Mouse (Mus musculus) liver, adult 2 months (tissue): Measurements from ENCODE around the gene Sphk2. TPM values are rescaled to one million over a fixed set of nuclear protein-coding genes. Genes with fewer than 3 reads are reported as not detected.

Experiments
- DNase-seq: peaks from one replicate; pipeline ENCODE4 v3.0.0-alpha.2; 2011; ENCODE audit warnings: low read depth, low spot score; ENCODE audit errors: extremely low read depth
- H3K27ac ChIP-seq: fragments of 200-500 bp; replicated peaks from 2 replicates; pipeline ENCODE4 v1.5.1; 2012; ENCODE audit warnings: low read depth, mild to moderate bottlenecking, control low read depth, inconsistent platforms, low read length; ENCODE audit not compliant: insufficient read depth
- H3K27me3 ChIP-seq: fragments of 200-500 bp; 2 replicates; pipeline ENCODE4 v1.6.1; 2012; ENCODE audit warnings: mild to moderate bottlenecking, moderate library complexity, low read length, inconsistent platforms; ENCODE audit not compliant: control insufficient read depth, insufficient read depth
- H3K36me3 ChIP-seq: fragments of 200-500 bp; 2 replicates; pipeline ENCODE4 v1.6.1; 2012; ENCODE audit warnings: low read length, inconsistent platforms; ENCODE audit not compliant: control insufficient read depth, insufficient read depth
- H3K4me1 ChIP-seq: fragments of 200-500 bp; 2 replicates; pipeline ENCODE4 v1.6.1; 2011; ENCODE audit warnings: low read length; ENCODE audit not compliant: control insufficient read depth, insufficient read depth
- H3K4me3 ChIP-seq: fragments of 200-500 bp; 2 replicates; pipeline ENCODE4 v1.5.1; 2011; ENCODE audit warnings: low read depth, mild to moderate bottlenecking, control low read depth, low read length, moderate library complexity; ENCODE audit not compliant: insufficient read depth
- H3K79me2 ChIP-seq: fragments of 200-500 bp; 2 replicates; pipeline ENCODE4 v1.6.1; 2012; ENCODE audit warnings: inconsistent platforms, mild to moderate bottlenecking, low read length, moderate library complexity; ENCODE audit not compliant: control insufficient read depth, insufficient read depth
- H3K9ac ChIP-seq: fragments of 200-500 bp; 2 replicates; pipeline ENCODE4 v1.6.1; 2012; ENCODE audit warnings: low read depth, mild to moderate bottlenecking, control low read depth, inconsistent platforms, low read length
- CTCF ChIP-seq: fragments of 200-500 bp; IDR thresholded peaks from 2 replicates; pipeline ENCODE4 v1.5.1; 2011; ENCODE audit warnings: low read depth, low read length, control low read depth
- POLR2A ChIP-seq: fragments of 200-500 bp; IDR thresholded peaks from 2 replicates; pipeline ENCODE4 v1.6.1; 2011; ENCODE audit warnings: low read length, control low read depth; ENCODE audit not compliant: insufficient read depth; ENCODE audit errors: extremely low read depth
- whole genome bisulfite sequencing: fragments of 180-500 bp; shearing (Covaris S2); methylation state at CpG from one replicate; pipeline ENCODE4 v1.1.7; 2018; 5-methylcytosine and 5-hydroxymethylcytosine counted together
- polyA plus RNA-seq: library from polyadenylated mRNA; depleted of rRNA; stranded (reverse); fragments of >200 nt; gene quantifications from 2 replicates; pipeline ENCODE4 v1.2.3, GENCODE M21; 2012
- total RNA-seq: library from RNA; depleted of rRNA; stranded (reverse); fragments of >200 nt; gene quantifications from 2 replicates; pipeline ENCODE4 v1.2.3, GENCODE M21; 2014

The Sphk2 gene
- total and polyA plus RNA-seq, 2 experiments = 13.4 to 80.1 TPM

DNA sequence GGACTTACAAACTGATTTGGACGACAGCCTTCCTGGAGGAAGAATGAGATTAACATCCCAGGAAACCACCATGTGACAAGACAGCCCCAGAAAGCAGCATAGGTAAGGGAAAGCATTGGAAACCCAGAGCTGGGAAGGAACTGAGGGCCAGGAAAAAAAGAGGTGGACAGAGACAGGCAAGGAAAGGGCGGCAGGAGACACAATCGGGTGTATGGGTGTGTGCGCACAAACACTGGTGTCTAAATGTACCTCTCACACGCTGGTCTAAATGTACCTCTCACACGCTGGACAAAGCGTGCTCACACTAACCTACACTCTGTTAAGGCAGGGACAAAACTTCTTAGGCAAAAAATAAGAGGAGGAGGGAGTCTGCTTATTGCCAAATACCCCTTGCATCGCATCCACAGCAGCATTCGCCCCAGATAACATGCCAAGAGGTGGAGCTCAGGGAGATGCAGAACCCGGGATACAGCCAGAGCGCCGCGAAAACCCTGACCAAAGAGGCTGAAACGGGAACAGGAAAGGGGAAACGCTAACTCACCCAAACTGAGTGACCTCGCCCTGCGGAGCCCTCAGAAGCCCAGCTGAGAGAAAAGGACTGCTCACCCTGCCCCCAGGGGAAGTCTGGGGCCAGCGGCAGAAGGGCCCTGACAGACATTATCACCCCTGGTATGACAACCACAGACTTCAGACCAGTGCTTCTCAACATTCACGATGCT, 1.9 kb downstream of the Sphk2 start:
- no peak for DNase-seq
- TF ChIP-seq POLR2A (no peak), CTCF (no peak)
- H3K27ac ChIP-seq = peak overlapping the region; percentile 33
- no peaks in the 10 kb centered on the region for H3K27me3 ChIP-seq
- no peak overlapping the region; the same call in 1 of the 2 replicates for H3K4me3 ChIP-seq
- 70% methylated on average over 19 of the region's 19 CpGs for WGBS
- peaks cover 5% of the 10 kb centered on the region; the same call in 1 of the 2 replicates for H3K79me2 ChIP-seq
- H3K9ac ChIP-seq = no peak overlapping the region
- H3K4me1 ChIP-seq = peaks cover 34% of the 10 kb centered on the region
- H3K36me3 ChIP-seq = peaks cover 7% of the 10 kb centered on the region

DNA sequence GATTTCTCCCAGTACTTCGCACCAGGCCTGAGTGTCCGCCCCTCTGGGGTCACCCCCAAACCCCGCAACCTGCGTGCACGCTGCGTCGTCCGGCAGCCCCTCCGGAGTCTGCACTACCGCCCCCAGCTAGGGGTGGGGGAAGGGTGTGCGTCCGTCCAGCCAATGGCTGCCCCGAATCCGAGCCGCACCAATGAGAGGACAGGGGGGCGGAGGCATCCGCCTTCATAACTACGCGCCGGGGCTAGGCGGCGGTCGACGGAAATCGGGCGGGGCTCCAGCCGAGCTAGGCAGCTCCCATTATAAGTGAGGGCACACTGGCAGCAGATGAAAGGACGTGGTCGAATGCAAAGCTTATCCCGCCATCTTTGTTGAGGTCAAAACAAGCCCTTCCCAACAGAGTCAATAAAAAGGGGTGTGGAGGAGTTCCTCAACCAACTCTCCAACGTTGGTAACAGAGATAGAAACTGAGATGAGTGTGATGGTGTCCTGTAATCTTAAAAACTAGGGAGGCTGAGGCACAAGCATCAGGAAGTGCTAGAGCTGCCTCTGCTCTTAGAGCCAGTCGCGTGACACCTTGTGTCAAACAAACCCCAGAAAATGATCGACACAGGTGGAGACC, 2.6 kb downstream of the Sphk2 start, which contains the start of gene Rpl18:
Rpl18 (plus strand) TSS at position 368 of the 619 bp plus-strand sequence.
- H3K79me2 ChIP-seq = peaks cover 5% of the 10 kb centered on the region; the same call in 1 of the 2 replicates
- H3K36me3 ChIP-seq = peaks cover 7% of the 10 kb centered on the region
- TF ChIP-seq POLR2A (peak; percentile 90), CTCF (no peak)
- H3K27ac ChIP-seq = peak within 1 kb of the TSS; percentile 98
- DNase-seq = peak; percentile 92
- WGBS = 5% methylated on average over 34 of the region's 34 CpGs
- peak within 1 kb of the TSS; percentile 92 for H3K9ac ChIP-seq
- H3K27me3 ChIP-seq = no peaks in the 10 kb centered on the region
- H3K4me3 ChIP-seq = peak within 1 kb of the TSS; percentile 93
- peaks cover 34% of the 10 kb centered on the region for H3K4me1 ChIP-seq

GRCm38 (mm10) chr7:45714630-45715089, 3.1 kb downstream of the Sphk2 start:
- TF ChIP-seq POLR2A = no peak
- TF ChIP-seq CTCF = no peak
- WGBS = 3% methylated on average over 14 of the region's 14 CpGs
- peak; percentile 76 for DNase-seq
- Histone ChIP-seq H3K4me3 (peak overlapping the region; percentile 93), H3K4me1 (peaks cover 35% of the 10 kb centered on the region), H3K27ac (peak overlapping the region; percentile 98), H3K79me2 (peaks cover 5% of the 10 kb centered on the region; the same call in 1 of the 2 replicates), H3K36me3 (peaks cover 6% of the 10 kb centered on the region), H3K27me3 (no peaks in the 10 kb centered on the region), H3K9ac (peak overlapping the region; percentile 92)

GRCm38 (mm10) chr7:45713881-45714520, 3.8 kb downstream of the Sphk2 start:
- 27% methylated on average over 6 of the region's 6 CpGs for WGBS
- Histone ChIP-seq H3K27ac (peak overlapping the region; percentile 98), H3K36me3 (peaks cover 5% of the 10 kb centered on the region; the same call in 1 of the 2 replicates), H3K9ac (peak overlapping the region; percentile 92), H3K79me2 (peaks cover 5% of the 10 kb centered on the region; the same call in 1 of the 2 replicates), H3K27me3 (no peaks in the 10 kb centered on the region), H3K4me1 (peaks cover 37% of the 10 kb centered on the region), H3K4me3 (peak overlapping the region; percentile 93)
- TF ChIP-seq CTCF = no peak
- 0 out of 2 replicates have a peak, but pooled peaks have one; percentile 11 for TF ChIP-seq POLR2A
- DNase-seq = peak; percentile 96

DNA sequence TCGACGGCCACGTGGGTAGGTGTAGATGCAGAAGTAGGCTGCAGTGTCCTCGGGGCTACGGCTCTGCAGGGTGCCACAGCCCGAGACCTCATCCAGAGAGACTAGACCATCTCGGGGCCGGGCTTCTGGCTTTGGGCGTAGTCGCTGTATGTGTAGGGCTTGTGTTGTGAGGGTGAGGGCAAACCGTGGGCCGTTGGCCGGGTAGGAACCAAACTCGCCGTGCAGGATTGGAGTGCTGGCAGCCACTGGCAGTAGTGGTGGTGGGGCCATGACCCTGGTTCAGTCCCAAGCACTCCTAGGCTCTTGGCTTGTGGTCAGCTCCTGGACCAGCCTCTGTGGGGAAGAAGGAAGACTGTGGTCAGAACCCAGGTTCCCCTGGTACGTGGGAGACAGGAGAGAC, 4.4 kb downstream of the Sphk2 start:
- no peaks in the 10 kb centered on the region for H3K27me3 ChIP-seq
- H3K27ac ChIP-seq = peak overlapping the region; percentile 97
- WGBS = 30% methylated on average over 16 of the region's 16 CpGs
- peak overlapping the region; percentile 50 for H3K4me3 ChIP-seq
- no peak for DNase-seq
- no peak for TF ChIP-seq CTCF
- TF ChIP-seq POLR2A = no peak
- peak overlapping the region; percentile 75 for H3K9ac ChIP-seq
- peaks cover 4% of the 10 kb centered on the region; the same call in 1 of the 2 replicates for H3K79me2 ChIP-seq
- H3K4me1 ChIP-seq = peaks cover 40% of the 10 kb centered on the region
- H3K36me3 ChIP-seq = peaks cover 11% of the 10 kb centered on the region
